Mouse (Mus musculus): ENCODE measurements at regions not wholly inside any gene's neighbourhood (a gene's known extent, or its start where the extent isn't known, plus 50 kb on each side); places are given as distances from the start of the nearest gene placed in this dataset.

DNA sequence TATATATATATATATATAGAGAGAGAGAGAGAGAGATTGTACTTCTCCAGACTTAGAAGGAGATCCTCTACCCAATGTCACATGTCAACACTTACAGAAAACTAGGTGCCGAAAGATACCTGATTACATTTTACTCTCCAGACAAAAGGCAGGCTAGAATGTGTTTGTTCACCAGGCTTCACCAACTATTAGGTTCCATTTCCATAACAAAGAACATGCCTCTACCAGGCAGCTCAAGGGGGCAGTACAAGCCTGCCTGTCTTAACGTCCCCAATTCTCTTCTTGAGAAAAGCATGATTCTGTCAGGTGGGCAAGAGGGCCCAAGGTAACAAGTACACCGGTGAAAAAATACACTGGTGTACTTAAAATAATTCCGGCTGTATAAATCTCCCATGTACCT, 72.8 kb upstream of the Med14 start:
- no peak for DNase-seq (ENCODE audit: low spot score)

DNA sequence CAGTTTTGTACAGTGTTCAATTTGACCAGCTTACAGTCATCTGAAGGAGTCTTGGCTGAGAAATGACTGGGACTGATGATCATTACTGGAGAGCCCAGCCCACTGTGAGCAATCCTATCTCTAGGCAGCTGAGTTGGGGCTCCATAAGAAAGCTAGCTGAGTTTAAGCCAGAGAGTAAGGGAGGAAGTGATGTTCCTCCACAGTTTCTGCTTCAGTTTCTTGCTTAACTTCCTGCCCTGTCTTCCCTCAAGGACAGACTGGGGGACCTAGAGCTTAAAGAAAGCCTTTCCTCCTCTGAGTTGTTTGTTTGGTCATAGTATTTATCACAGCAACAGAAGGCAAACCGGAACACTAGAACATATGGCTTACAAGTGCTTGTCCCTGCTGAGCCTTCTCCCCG, 70.8 kb upstream of the Med14 start:
- DNase-seq (ENCODE audit: low spot score) = no peak

DNA sequence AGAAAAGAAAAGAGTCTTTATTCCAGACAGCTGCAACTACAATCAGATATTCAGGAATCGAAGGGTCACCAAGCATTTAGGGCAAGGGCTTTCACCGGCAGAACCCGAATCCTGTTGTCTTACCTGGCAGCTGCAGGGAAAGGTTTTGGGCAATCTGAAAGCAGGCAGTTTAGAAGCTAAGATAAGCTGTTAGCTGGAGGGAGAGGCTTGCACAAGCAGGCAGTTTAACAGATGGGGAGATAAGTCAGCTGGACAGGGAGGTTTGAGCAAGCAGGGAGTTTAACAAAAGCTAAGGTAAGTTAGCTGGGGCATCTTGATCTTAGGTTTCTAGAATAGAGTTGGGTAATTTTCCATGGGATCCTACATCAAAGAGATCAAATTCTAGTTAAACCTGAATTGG, 67.3 kb upstream of the Med14 start:
- no peak for DNase-seq (ENCODE audit: low spot score)

DNA sequence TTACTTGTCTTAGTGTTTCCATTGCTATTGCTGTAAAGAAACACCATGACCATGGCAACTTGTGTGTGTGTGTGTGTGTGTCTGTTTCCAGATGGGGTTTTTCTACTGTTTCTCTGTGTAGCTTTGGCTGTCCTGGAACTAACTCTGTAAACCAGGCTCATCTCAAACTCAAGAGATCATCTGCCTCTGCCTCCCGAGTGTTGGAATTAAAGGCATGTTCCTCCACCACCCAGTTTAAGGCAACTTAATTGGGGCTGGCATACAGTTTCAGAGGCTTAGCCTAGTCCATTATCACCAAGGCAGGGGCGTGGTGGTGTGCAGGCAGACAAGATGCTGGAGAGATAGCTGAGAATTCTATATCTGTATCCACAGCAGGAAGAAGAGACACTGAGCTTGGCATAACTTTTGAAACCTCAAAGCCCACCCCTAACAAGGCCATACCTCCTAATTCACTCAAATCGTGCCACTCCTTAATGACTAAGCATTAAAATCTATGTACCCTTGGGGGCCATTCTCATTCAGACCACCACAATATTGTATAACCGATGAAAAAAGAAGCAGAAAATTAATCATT, 65.5 kb upstream of the Med14 start:
- DNase-seq (ENCODE audit: low spot score) = no peak

DNA sequence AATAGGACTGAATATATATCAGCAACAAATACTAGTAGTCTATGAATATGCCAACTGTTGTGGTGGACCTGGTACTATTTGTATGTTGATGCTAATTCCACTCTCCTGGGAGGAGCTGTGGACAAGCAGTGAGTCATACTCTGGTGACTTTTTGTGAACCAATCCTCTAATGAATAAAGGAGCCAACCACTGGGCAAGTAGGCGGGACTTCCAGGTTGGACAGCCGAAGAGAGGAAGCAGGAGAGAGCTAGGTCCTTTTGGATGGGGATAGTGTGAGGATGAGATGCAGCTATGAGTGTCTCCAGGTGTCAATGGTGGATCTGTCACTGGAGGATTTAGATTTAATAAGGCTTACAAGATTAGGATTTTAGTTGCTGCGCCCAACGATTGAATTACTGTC, 64.8 kb upstream of the Med14 start:
- DNase-seq (ENCODE audit: low spot score) = no peak

DNA sequence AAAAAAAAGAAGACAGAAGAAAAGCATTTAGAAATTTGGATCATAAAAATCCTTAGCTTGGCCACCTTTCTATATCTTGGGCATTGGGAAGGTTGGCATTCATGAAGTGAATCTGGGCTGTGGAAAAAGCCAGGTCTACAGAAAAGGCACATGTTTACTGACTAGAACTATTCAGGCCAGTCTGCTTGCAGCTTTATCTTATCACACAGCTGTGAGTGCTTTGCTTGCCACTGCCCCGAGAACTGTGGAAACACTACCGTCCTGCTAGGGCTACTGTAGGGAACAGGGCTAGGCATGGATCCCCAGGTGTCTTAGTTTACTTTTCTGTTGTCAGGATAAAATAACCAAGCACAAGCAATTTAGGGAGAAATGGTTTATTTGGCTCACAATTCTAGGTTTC, 63.4 kb upstream of the Med14 start:
- DNase-seq (ENCODE audit: low spot score) = no peak

DNA sequence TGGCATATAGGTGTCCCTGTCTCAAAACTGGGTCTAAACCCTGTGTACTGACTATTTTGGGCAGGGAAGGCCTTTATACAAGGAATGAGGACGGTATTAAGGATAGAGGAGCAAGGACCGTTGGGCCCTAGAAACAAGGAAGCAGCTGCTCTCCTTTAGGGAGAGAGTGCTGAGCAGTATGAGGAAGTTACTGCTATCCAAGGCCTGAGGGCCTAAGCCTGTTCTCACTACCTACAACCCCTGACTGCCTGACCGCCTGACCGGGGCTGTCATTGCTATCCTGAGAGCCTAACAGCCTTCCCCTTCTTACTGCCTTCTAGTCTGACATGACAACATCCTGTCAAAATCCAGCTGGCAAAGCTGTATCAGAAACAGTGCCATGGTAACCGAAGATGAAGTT, 62.6 kb upstream of the Med14 start:
- no peak for DNase-seq (ENCODE audit: low spot score)

DNA sequence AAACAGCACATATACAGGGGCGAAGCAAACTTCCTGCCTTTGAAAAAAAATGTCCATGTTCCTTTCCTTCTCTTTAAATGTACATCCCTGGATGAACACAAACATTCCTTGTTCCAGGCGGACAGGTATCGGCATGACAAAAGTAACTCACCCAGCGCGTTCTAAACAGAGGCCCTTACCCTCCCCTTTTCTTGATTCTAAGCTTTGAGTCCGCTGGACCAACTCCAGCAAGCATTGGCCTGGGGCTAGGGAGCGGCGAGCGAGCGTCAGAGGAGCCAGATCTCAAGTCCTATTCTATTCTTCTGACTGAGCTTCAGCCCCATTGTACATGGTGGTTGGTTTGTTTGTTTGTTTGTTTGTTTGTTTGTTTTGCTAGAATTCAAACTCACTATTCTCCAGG, 60.9 kb upstream of the Med14 start:
- DNase-seq (ENCODE audit: low spot score) = no peak

DNA sequence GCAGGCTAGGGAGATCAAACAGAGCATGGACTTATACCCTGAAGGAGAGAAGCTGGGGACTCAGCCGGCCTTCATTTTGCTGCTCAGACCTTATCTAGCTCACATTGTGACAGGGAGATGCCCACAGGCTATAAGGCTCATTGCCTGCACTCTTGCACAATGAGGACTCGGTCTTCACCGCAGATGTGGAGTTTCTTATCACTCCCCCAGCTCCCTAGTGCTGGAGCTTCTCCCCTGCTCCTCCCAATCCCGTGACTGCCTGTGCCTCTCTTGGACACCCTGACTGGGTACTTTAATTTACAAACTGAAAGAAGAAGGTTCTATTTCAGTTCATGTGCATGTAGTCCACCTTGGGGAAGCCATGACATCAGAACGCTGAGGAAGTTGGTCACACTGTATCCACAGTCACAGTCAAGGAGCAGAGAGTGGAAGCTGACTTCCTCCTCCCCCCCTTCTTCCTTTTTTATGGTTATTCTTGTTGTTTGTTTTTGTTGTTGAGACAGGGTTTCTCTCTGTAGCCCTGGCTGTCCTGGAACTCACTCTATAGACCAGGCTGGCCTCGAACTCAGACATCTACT, 51.3 kb upstream of the Med14 start:
- no peak for DNase-seq (ENCODE audit: low spot score)
